Mouse (Mus musculus) liver, postnatal 0 days (tissue): ENCODE results near the gene Klhl32. TPM values are rescaled to one million over a fixed set of nuclear protein-coding genes. Genes with fewer than 3 reads are reported as not detected.

Source experiments
- ATAC-seq: fragments of 200-750 bp; cut with Nextera tagmentation; 2 replicates; pipeline ENCODE4 v1.8.0; 2017; ENCODE audit warnings: mild to moderate bottlenecking, moderate library complexity
- DNase-seq: peaks from one replicate; pipeline ENCODE4 v3.0.0-alpha.2; 2016
- H3K27ac ChIP-seq: fragments of 300-500 bp; sonication (generic); 2 replicates; pipeline ENCODE4 v1.5.1; 2014; ENCODE audit warnings: antibody characterized with exemption, moderate library complexity, mild to moderate bottlenecking, low read depth
- H3K27me3 ChIP-seq: fragments of 300-500 bp; sonication (generic); 2 replicates; pipeline ENCODE4 v1.6.1; 2014; ENCODE audit warnings: low read length, control low read depth, mixed read lengths; ENCODE audit not compliant: insufficient read depth
- H3K36me3 ChIP-seq: fragments of 300-500 bp; sonication (generic); replicated peaks from 2 replicates; pipeline ENCODE4 v1.6.1; 2014; ENCODE audit warnings: mild to moderate bottlenecking, control low read depth, low read length, moderate library complexity, mixed read lengths; ENCODE audit not compliant: insufficient read depth
- H3K4me1 ChIP-seq: fragments of 300-500 bp; sonication (generic); 2 replicates; pipeline ENCODE4 v1.6.1; 2014; ENCODE audit warnings: antibody characterized with exemption, mild to moderate bottlenecking, control low read depth; ENCODE audit not compliant: insufficient read depth
- H3K4me2 ChIP-seq: fragments of 300-500 bp; sonication (generic); 2 replicates; pipeline ENCODE4 v1.6.1; 2014; ENCODE audit warnings: low read depth, mild to moderate bottlenecking, low read length, moderate library complexity, mixed read lengths
- H3K4me3 ChIP-seq: fragments of 300-500 bp; sonication (generic); 2 replicates; pipeline ENCODE4 v1.5.1; 2014; ENCODE audit warnings: low read depth, low read length
- H3K9ac ChIP-seq: fragments of 300-500 bp; sonication (generic); replicated peaks from 2 replicates; pipeline ENCODE4 v1.6.1; 2014; ENCODE audit warnings: mild to moderate bottlenecking, moderate library complexity
- H3K9me3 ChIP-seq: fragments of 300-500 bp; sonication (generic); 2 replicates; pipeline ENCODE4 v1.6.1; 2016; ENCODE audit warnings: mild to moderate bottlenecking, control low read depth, low read length, mixed read lengths
- CTCF ChIP-seq: sonication (generic); IDR thresholded peaks from 2 replicates; pipeline ENCODE4 v1.5.1; 2016; ENCODE audit warnings: antibody characterized with exemption, low read depth
- EP300 ChIP-seq: IDR thresholded peaks from 2 replicates; pipeline ENCODE4 v1.6.1; 2016; ENCODE audit warnings: antibody characterized with exemption, low read depth, mild to moderate bottlenecking
- WGBS: fragments of 180-500 bp; shearing (Covaris S2); extraction: QIAGEN DNeasy Blood & Tissue Kit; methylation state at CpG from one replicate; pipeline ENCODE4 v1.1.7; 2014; ENCODE audit not compliant: insufficient replicate concordance; 5-methylcytosine and 5-hydroxymethylcytosine counted together
- polyA plus RNA-seq: library from polyadenylated mRNA; unstranded; fragments of >200 nt; fragmentation: Nextera tagmentation; extraction: Ambion mirVana; gene quantifications from 2 replicates; pipeline ENCODE4 v1.2.1, GENCODE M21; 2015

Klhl32 gene
- polyA plus RNA-seq, 1 experiment from 2014 or later = 0.18 TPM

DNA sequence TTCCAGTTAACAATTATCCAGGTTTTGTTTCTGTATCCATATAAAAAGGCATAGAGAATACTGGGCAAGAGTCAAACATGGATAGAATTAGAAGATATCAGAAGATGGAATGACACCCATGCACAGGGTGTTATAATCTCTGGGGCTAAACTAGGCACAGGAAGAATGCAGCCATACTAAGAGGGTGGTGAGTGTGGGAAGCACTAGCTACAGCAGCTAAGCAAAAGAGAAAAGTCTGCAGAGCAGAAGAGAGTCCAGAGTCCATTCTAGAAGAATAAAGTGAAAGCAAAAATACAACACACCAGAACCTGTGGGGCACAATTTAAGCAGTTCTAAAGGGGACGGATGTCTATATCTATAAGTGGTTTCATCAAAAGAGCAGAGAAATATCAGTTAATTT lies 61.6 kb downstream of the Klhl32 start:
- 71% methylated on average over 1 of the region's 1 CpGs for WGBS
- no peak for DNase-seq

DNA sequence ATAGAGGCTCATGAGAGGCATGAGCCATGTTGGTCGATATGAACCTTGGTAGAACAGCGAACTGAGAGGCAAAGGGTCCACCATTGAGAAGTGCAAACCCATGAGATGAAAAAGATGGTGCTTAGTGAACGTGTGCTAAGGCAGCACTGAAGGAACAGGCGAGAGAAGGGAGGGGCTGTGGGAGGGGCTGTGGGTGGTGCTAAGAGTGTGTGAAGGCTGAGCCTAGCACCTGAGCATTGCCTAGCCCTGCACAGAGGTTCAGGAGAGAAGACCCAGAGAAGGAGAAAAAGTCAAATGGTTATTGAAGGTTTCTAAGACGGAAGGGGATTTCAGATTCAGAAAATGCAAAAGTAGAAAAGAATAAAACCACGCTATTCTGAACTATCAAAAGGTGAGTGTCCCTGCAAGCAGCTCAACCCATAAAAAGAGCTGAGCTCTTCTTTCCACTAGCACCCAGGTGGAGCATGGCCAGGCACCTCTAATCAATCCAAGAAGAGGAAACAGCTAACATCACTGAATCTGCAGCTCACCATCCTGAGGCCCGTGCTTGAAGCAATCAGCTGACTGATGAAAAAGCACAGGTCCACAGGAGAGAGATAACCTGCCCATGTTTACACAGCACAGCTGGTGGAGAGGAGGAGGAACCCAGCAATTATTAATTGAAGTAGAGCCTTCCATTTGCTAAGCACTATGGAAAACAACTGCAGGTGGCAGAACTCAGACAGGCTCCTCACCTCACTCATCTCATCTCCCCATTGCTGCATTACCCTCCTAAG lies 65.0 kb downstream of the Klhl32 start:
- Histone ChIP-seq H3K27me3 (no peaks in the 10 kb centered on the region), H3K27ac (no peak overlapping the region), H3K9me3 (no peaks in the 10 kb centered on the region), H3K4me3 (no peak overlapping the region), H3K4me2 (no peak overlapping the region), H3K9ac (no peak overlapping the region), H3K4me1 (no peaks in the 10 kb centered on the region), H3K36me3 (no peaks in the 10 kb centered on the region)
- DNase-seq = no peak
- 45% methylated on average over 7 of the region's 7 CpGs for WGBS
- TF ChIP-seq CTCF (no peak), EP300 (no peak)
- no peak for ATAC-seq

More for the DNA sequence above, 61.6 kb downstream of the Klhl32 start:
- Histone ChIP-seq H3K36me3 (no peaks in the 10 kb centered on the region), H3K4me1 (no peaks in the 10 kb centered on the region), H3K9ac (no peak overlapping the region), H3K9me3 (no peaks in the 10 kb centered on the region), H3K27me3 (no peaks in the 10 kb centered on the region), H3K4me3 (no peak overlapping the region), H3K4me2 (no peak overlapping the region), H3K27ac (no peak overlapping the region)
- ATAC-seq = no peak
- no peak for TF ChIP-seq CTCF
- TF ChIP-seq EP300 = no peak

DNA sequence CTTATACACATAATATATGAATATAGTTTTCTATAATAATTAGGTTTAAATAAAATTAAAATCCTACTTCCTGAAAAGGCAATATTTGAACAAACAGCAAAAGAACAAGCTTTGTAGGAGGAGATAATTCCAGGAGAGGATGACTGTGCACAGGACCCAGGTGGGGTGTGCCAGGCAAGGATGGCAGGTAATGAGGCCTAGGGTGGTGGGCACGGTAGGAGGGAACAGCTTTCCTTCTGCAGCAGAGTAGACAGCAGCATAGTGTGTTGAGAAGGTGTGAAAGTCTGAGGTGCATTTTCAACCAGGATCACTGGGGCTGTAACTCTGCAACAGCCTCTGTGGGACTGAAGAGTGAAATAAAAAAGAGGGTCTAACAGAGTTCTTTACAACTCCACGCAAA lies 85.0 kb downstream of the Klhl32 start:
- TF ChIP-seq EP300 (no peak), CTCF (no peak)
- no peak overlapping the region for H3K27ac ChIP-seq
- WGBS = 73% methylated on average over 2 of the region's 2 CpGs
- DNase-seq (no peak), ATAC-seq (no peak)
- H3K4me2 ChIP-seq = no peak overlapping the region
- no peaks in the 10 kb centered on the region for H3K9me3 ChIP-seq
- no peak overlapping the region for H3K4me3 ChIP-seq
- H3K9ac ChIP-seq = no peak overlapping the region
- no peaks in the 10 kb centered on the region for H3K36me3 ChIP-seq
- H3K27me3 ChIP-seq = no peaks in the 10 kb centered on the region
- H3K4me1 ChIP-seq = no peaks in the 10 kb centered on the region

GRCm38 (mm10) chr4:24765469-24765868 lies 85.5 kb downstream of the Klhl32 start:
- H3K9ac ChIP-seq = no peak overlapping the region
- H3K4me2 ChIP-seq = no peak overlapping the region
- no peaks in the 10 kb centered on the region for H3K36me3 ChIP-seq
- no peak overlapping the region for H3K4me3 ChIP-seq
- TF ChIP-seq EP300 (no peak), CTCF (no peak)
- DNase-seq (no peak), ATAC-seq (no peak)
- no peaks in the 10 kb centered on the region for H3K9me3 ChIP-seq
- no peaks in the 10 kb centered on the region for H3K27me3 ChIP-seq
- 57% methylated on average over 3 of the region's 3 CpGs for WGBS
- no peak overlapping the region for H3K27ac ChIP-seq
- H3K4me1 ChIP-seq = no peaks in the 10 kb centered on the region

- Histone ChIP-seq H3K4me2 (no peak overlapping the region), H3K27me3 (no peaks in the 10 kb centered on the region), H3K9me3 (no peaks in the 10 kb centered on the region), H3K27ac (no peak overlapping the region), H3K9ac (no peak overlapping the region), H3K4me3 (no peak overlapping the region), H3K4me1 (no peaks in the 10 kb centered on the region), H3K36me3 (no peaks in the 10 kb centered on the region)
- WGBS = 79% methylated on average over 2 of the region's 2 CpGs
- ATAC-seq (no peak), DNase-seq (no peak)
- TF ChIP-seq CTCF (no peak), EP300 (no peak)
Measured at GRCm38 (mm10) chr4:24764558-24764957, 86.4 kb downstream of the Klhl32 start.

- no peaks in the 10 kb centered on the region for H3K9me3 ChIP-seq
Measured at GRCm38 (mm10) chr4:24763451-24763850, 87.5 kb downstream of the Klhl32 start.

More at GRCm38 (mm10) chr4:24763451-24763850, 87.5 kb downstream of the Klhl32 start:
- H3K36me3 ChIP-seq = no peaks in the 10 kb centered on the region
- no peak overlapping the region for H3K4me2 ChIP-seq
- DNase-seq (no peak), ATAC-seq (no peak)
- TF ChIP-seq CTCF (no peak), EP300 (no peak)
- no peaks in the 10 kb centered on the region for H3K4me1 ChIP-seq
- no peak overlapping the region for H3K27ac ChIP-seq
- no peak overlapping the region for H3K9ac ChIP-seq
- H3K4me3 ChIP-seq = no peak overlapping the region
- 82% methylated on average over 4 of the region's 4 CpGs for WGBS
- H3K27me3 ChIP-seq = no peaks in the 10 kb centered on the region
